In the genomic region with DNA sequence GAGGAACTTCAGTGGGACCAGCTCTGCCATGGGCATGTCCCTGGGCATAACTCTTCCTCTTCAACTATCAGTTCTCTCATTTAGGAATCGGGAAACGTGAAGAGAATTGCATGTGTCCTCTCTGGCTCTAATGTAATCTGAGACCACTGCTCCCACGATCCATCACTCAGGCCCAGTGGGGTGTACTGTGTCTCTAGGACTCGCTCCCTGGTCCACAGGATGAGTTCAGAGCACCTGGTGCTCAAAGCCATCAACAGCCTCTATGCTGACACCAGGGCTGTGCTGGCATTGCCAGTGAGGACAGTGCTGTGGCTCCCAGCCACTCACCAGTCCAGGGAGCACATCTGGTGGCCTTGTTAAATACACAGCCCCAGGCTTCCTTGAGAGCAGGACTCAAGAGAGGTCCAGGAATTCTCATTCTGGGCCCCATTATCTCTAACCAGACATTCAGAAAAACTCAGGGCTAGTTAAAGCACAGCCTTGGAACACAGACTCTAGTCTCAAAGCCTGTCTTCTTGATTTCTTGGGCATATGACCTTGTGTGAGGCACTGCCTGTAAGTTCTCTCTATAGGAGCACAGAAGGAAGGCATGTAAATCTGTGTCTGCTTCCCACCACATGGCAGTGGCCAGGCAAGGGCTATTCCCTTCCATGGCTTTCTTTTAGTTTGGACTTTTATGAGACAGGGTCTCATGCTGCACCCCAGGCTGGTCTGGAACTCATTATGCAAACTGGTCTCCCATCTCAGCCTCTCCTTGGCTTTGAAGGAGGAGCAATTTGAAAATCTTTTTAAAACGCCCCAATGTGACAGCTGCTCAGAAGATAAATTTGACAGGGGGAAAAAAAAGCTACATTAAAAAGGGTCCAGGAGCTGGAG, we compare ENCODE assay signal across 11 mouse cellular contexts.
DNase-seq lines count a peak whose midpoint lies in the region; ATAC-seq and TF ChIP-seq lines count a peak whose summit lies in the region.
"Had no signal": no experiment of that assay in that cellular context is flagged by ENCODE, and none has a peak within 500 bp of the region (broad histone marks: within the 10 kb centered on the region; RNA-seq: fewer than 3 reads in every experiment).

No protein-coding gene starts in this region.

- TF ChIP-seq CTCF in forebrain, postnatal 0 days (IDR thresholded peaks at IDR 0.05; ENCODE audit: low read depth), result no peak
- no peak for TF ChIP-seq CTCF in midbrain, postnatal 0 days (IDR thresholded peaks at IDR 0.05)

- peaks cover 80% of the 10 kb centered on the region for H3K4me1 ChIP-seq in forebrain, embryonic 10.5 days
- peaks cover 14% of the 10 kb centered on the region; the same call in 1 of the 2 replicates for H3K4me1 ChIP-seq in forebrain, postnatal 0 days (ENCODE audit: insufficient read depth)
- peaks cover 64% of the 10 kb centered on the region for H3K4me1 ChIP-seq in midbrain, embryonic 12.5 days
- peaks cover 12% of the 10 kb centered on the region; the same call in 1 of the 2 replicates for H3K4me1 ChIP-seq in midbrain, postnatal 0 days (ENCODE audit: insufficient read depth, low read length)
- peaks cover 39% of the 10 kb centered on the region for H3K4me1 ChIP-seq in hindbrain, embryonic 16.5 days (ENCODE audit: control insufficient read depth, insufficient read depth, low read depth, low read length)

- 58% methylated on average over 5 of the region's 5 CpGs for WGBS in forebrain, embryonic 10.5 days
- WGBS in forebrain, postnatal 0 days, result 33% methylated on average over 5 of the region's 5 CpGs
- 58% methylated on average over 5 of the region's 5 CpGs for WGBS in midbrain, embryonic 12.5 days
- 46% methylated on average over 5 of the region's 5 CpGs for WGBS in midbrain, postnatal 0 days
- 27% methylated on average over 5 of the region's 5 CpGs for WGBS in hindbrain, embryonic 16.5 days

- H3K4me2 ChIP-seq in forebrain, postnatal 0 days (ENCODE audit: low read depth), result no peak overlapping the region
- no peak overlapping the region for H3K4me2 ChIP-seq in midbrain, embryonic 12.5 days (replicated peaks)
- no peak overlapping the region for H3K4me2 ChIP-seq in midbrain, postnatal 0 days (ENCODE audit: low read depth, low read length, poor library complexity, severe bottlenecking)
- H3K4me2 ChIP-seq in hindbrain, embryonic 16.5 days (ENCODE audit: low read length), result no peak overlapping the region

- H3K9me3 ChIP-seq in forebrain, embryonic 10.5 days, result no peaks in the 10 kb centered on the region
- H3K9me3 ChIP-seq in forebrain, postnatal 0 days (ENCODE audit: low read length), result no peaks in the 10 kb centered on the region
- H3K9me3 ChIP-seq in midbrain, embryonic 12.5 days, result no peaks in the 10 kb centered on the region
- H3K9me3 ChIP-seq in midbrain, postnatal 0 days (ENCODE audit: low read length), result no peaks in the 10 kb centered on the region
- no peaks in the 10 kb centered on the region for H3K9me3 ChIP-seq in hindbrain, embryonic 16.5 days (ENCODE audit: control insufficient read depth, low read length)

- no peak for DNase-seq in forebrain, embryonic 10.5 days (ENCODE audit: extremely low spot score, low spot score)
- no peak for DNase-seq in forebrain, postnatal 0 days
- DNase-seq in midbrain, postnatal 0 days (ENCODE audit: low spot score), result no peak
- peak; percentile 69 for DNase-seq in retina, postnatal 1 day
- no peak for DNase-seq in adrenal gland, postnatal 36 days
- no peak for DNase-seq in frontal cortex, adult 2 months (ENCODE audit: extremely low spot score in 1 of 2, low spot score in 1 of 2)
- DNase-seq: cerebellum, postnatal 25 days; kidney, adult 8-10 months had no signal

- no peaks in the 10 kb centered on the region for H3K27me3 ChIP-seq in forebrain, embryonic 10.5 days (ENCODE audit: poor library complexity, severe bottlenecking)
- no peaks in the 10 kb centered on the region for H3K27me3 ChIP-seq in forebrain, postnatal 0 days (ENCODE audit: insufficient read depth, low read length)
- H3K27me3 ChIP-seq in midbrain, embryonic 12.5 days, result no peaks in the 10 kb centered on the region
- H3K27me3 ChIP-seq in midbrain, postnatal 0 days (ENCODE audit: insufficient read depth, low read length), result no peaks in the 10 kb centered on the region
- no peaks in the 10 kb centered on the region for H3K27me3 ChIP-seq in hindbrain, embryonic 16.5 days (replicated peaks; ENCODE audit: control insufficient read depth, insufficient read depth, low read length)

- ATAC-seq in forebrain, postnatal 0 days, result no peak
- ATAC-seq in midbrain, embryonic 12.5 days (ENCODE audit: low FRiP score, low read depth), result no peak
- no peak for ATAC-seq in midbrain, postnatal 0 days (ENCODE audit: low FRiP score)
- 0 out of 2 replicates have a peak, but pooled peaks have one; percentile 9 for ATAC-seq in hindbrain, embryonic 16.5 days

- H3K9ac ChIP-seq in forebrain, postnatal 0 days, result no peak overlapping the region
- H3K9ac ChIP-seq in midbrain, embryonic 12.5 days (replicated peaks), result no peak overlapping the region
- H3K9ac ChIP-seq in midbrain, postnatal 0 days (replicated peaks; ENCODE audit: low read length, poor library complexity, severe bottlenecking), result no peak overlapping the region
- no peak overlapping the region for H3K9ac ChIP-seq in hindbrain, embryonic 16.5 days (ENCODE audit: low read depth, low read length)
- H3K9ac ChIP-seq: liver, embryonic 14.5 days had no signal

- H3K4me3 ChIP-seq in forebrain, embryonic 10.5 days, result no peak overlapping the region
- H3K4me3 ChIP-seq in forebrain, postnatal 0 days (ENCODE audit: low read depth, low read length), result no peak overlapping the region
- no peak overlapping the region for H3K4me3 ChIP-seq in midbrain, embryonic 12.5 days
- H3K4me3 ChIP-seq in midbrain, postnatal 0 days (ENCODE audit: low read depth, low read length), result no peak overlapping the region
- H3K4me3 ChIP-seq in hindbrain, embryonic 16.5 days (ENCODE audit: low read length), result no peak overlapping the region

- peaks cover 9% of the 10 kb centered on the region; the same call in 1 of the 2 replicates for H3K36me3 ChIP-seq in forebrain, embryonic 10.5 days (replicated peaks)
- H3K36me3 ChIP-seq in forebrain, postnatal 0 days (ENCODE audit: insufficient read depth), result no peaks in the 10 kb centered on the region
- H3K36me3 ChIP-seq in midbrain, embryonic 12.5 days, result no peaks in the 10 kb centered on the region
- H3K36me3 ChIP-seq in midbrain, postnatal 0 days (ENCODE audit: insufficient read depth, low read length), result no peaks in the 10 kb centered on the region
- no peaks in the 10 kb centered on the region for H3K36me3 ChIP-seq in hindbrain, embryonic 16.5 days (ENCODE audit: control insufficient read depth, insufficient read depth, low read length)

- peak overlapping the region; percentile 75 for H3K27ac ChIP-seq in forebrain, embryonic 10.5 days
- H3K27ac ChIP-seq in forebrain, postnatal 0 days (ENCODE audit: low read depth, low read length), result no peak overlapping the region
- peak overlapping the region; percentile 60 for H3K27ac ChIP-seq in midbrain, embryonic 12.5 days (replicated peaks)
- no peak overlapping the region; the same call in 1 of the 2 replicates for H3K27ac ChIP-seq in midbrain, postnatal 0 days (ENCODE audit: low read depth, low read length)
- H3K27ac ChIP-seq in hindbrain, embryonic 16.5 days (ENCODE audit: low read depth, low read length), result no peak overlapping the region
- H3K27ac ChIP-seq: liver, embryonic 14.5 days had no signal

Comparison
In these comparisons a context has a peak if more than half of its experiments do, and no peak if none do; other contexts are left out.
1. H3K27ac ChIP-seq: peak in forebrain, embryonic 10.5 days (single experiment) and midbrain, embryonic 12.5 days (single experiment); none in forebrain, postnatal 0 days (single experiment), midbrain, postnatal 0 days (single experiment) and hindbrain, embryonic 16.5 days (single experiment).